Mouse (Mus musculus): ENCODE measurements around the gene Bpifb6. TPM values are rescaled to one million over a fixed set of nuclear protein-coding genes. Genes with fewer than 3 reads are reported as not detected.

Bpifb6 gene
- total RNA-seq (2021), result not detected

- DNase-seq (ENCODE audit: extremely low spot score in 1 of 2, low spot score in 1 of 2), result no peak
Observed at GRCm38 (mm10) chr2:153900088-153900487, at the start of gene Bpifb6. TSS of gene Bpifb6 (plus strand) at chr2:153900388.

GRCm38 (mm10) chr2:153851030-153851360, 49.2 kb upstream of the Bpifb6 start:
- DNase-seq (ENCODE audit: extremely low spot score in 1 of 2, low spot score in 1 of 2), result peak; percentile 23 to 73

- no peak for DNase-seq (ENCODE audit: extremely low spot score in 1 of 2, low spot score in 1 of 2)
Observed at GRCm38 (mm10) chr2:153853544-153853943, 46.6 kb upstream of the Bpifb6 start.

GRCm38 (mm10) chr2:153859581-153859980, 40.6 kb upstream of the Bpifb6 start:
- DNase-seq (ENCODE audit: extremely low spot score in 1 of 2, low spot score in 1 of 2), result no peak

GRCm38 (mm10) chr2:153860315-153860714, 39.9 kb upstream of the Bpifb6 start:
- DNase-seq (ENCODE audit: extremely low spot score in 1 of 2, low spot score in 1 of 2), result no peak

- DNase-seq (ENCODE audit: extremely low spot score in 1 of 2, low spot score in 1 of 2), result no peak
Observed at GRCm38 (mm10) chr2:153860715-153861114, 39.5 kb upstream of the Bpifb6 start.

GRCm38 (mm10) chr2:153861960-153862359, 38.2 kb upstream of the Bpifb6 start:
- no peak for DNase-seq (ENCODE audit: extremely low spot score in 1 of 2, low spot score in 1 of 2)

GRCm38 (mm10) chr2:153870984-153871383, 29.2 kb upstream of the Bpifb6 start, which contains the start of gene Sun5:
TSS of gene Sun5 (minus strand) at chr2:153871084.
- DNase-seq (ENCODE audit: extremely low spot score in 1 of 2, low spot score in 1 of 2), result no peak

- no peak for DNase-seq (ENCODE audit: extremely low spot score in 1 of 2, low spot score in 1 of 2)
Observed at GRCm38 (mm10) chr2:153874745-153875144, 25.4 kb upstream of the Bpifb6 start, which contains the start of gene Bpifb2. TSS of gene Bpifb2 (plus strand) at chr2:153875045.

- DNase-seq (ENCODE audit: extremely low spot score in 1 of 2, low spot score in 1 of 2), result no peak
Observed at GRCm38 (mm10) chr2:153899111-153899510, 1.1 kb upstream of the Bpifb6 start.

- no peak for DNase-seq (ENCODE audit: extremely low spot score in 1 of 2, low spot score in 1 of 2)
Observed at GRCm38 (mm10) chr2:153902726-153903125, 2.5 kb downstream of the Bpifb6 start.

GRCm38 (mm10) chr2:153906626-153907025, 6.4 kb downstream of the Bpifb6 start:
- no peak for DNase-seq (ENCODE audit: extremely low spot score in 1 of 2, low spot score in 1 of 2)

GRCm38 (mm10) chr2:153914151-153914550, 14.0 kb downstream of the Bpifb6 start:
- no peak for DNase-seq (ENCODE audit: extremely low spot score in 1 of 2, low spot score in 1 of 2)

- DNase-seq (ENCODE audit: extremely low spot score in 1 of 2, low spot score in 1 of 2), result no peak
Observed at GRCm38 (mm10) chr2:153917930-153918329, 17.7 kb downstream of the Bpifb6 start, which contains the start of gene Bpifb3. TSS of gene Bpifb3 (plus strand) at chr2:153918230.

- no peak for DNase-seq (ENCODE audit: extremely low spot score in 1 of 2, low spot score in 1 of 2)
Observed at GRCm38 (mm10) chr2:153921246-153921645, 21.1 kb downstream of the Bpifb6 start.

- peak; percentile 31 to 64 for DNase-seq (ENCODE audit: extremely low spot score in 1 of 2, low spot score in 1 of 2)
Observed at GRCm38 (mm10) chr2:153929871-153930413, 29.8 kb downstream of the Bpifb6 start.

- DNase-seq (ENCODE audit: extremely low spot score in 1 of 2, low spot score in 1 of 2), result no peak
Observed at GRCm38 (mm10) chr2:153931125-153931524, 30.9 kb downstream of the Bpifb6 start.

- no peak for DNase-seq (ENCODE audit: extremely low spot score in 1 of 2, low spot score in 1 of 2)
Observed at GRCm38 (mm10) chr2:153933311-153933710, 33.1 kb downstream of the Bpifb6 start.

GRCm38 (mm10) chr2:153935348-153935747, 35.2 kb downstream of the Bpifb6 start:
- DNase-seq (ENCODE audit: extremely low spot score in 1 of 2, low spot score in 1 of 2), result no peak

GRCm38 (mm10) chr2:153937843-153938242, 37.7 kb downstream of the Bpifb6 start, which contains the start of gene Bpifb4:
TSS of gene Bpifb4 (plus strand) at chr2:153938212.
- no peak for DNase-seq (ENCODE audit: extremely low spot score in 1 of 2, low spot score in 1 of 2)

GRCm38 (mm10) chr2:153943537-153943936, 43.3 kb downstream of the Bpifb6 start:
- DNase-seq (ENCODE audit: extremely low spot score in 1 of 2, low spot score in 1 of 2), result peak; percentile 67 to 83

- DNase-seq (ENCODE audit: extremely low spot score in 1 of 2, low spot score in 1 of 2), result no peak
Observed at GRCm38 (mm10) chr2:153944567-153944966, 44.4 kb downstream of the Bpifb6 start.

GRCm38 (mm10) chr2:153952897-153953296, 52.7 kb downstream of the Bpifb6 start:
- DNase-seq (ENCODE audit: extremely low spot score in 1 of 2, low spot score in 1 of 2), result peak; percentile 63 to 83
